Mouse (Mus musculus): Measurements from ENCODE around the gene Ckap4. TPM values are rescaled to one million over a fixed set of nuclear protein-coding genes. Genes with fewer than 3 reads are reported as not detected.

The Ckap4 gene
- polyA plus RNA-seq, 1 experiment from 2014 or later = 23.3 TPM

DNA sequence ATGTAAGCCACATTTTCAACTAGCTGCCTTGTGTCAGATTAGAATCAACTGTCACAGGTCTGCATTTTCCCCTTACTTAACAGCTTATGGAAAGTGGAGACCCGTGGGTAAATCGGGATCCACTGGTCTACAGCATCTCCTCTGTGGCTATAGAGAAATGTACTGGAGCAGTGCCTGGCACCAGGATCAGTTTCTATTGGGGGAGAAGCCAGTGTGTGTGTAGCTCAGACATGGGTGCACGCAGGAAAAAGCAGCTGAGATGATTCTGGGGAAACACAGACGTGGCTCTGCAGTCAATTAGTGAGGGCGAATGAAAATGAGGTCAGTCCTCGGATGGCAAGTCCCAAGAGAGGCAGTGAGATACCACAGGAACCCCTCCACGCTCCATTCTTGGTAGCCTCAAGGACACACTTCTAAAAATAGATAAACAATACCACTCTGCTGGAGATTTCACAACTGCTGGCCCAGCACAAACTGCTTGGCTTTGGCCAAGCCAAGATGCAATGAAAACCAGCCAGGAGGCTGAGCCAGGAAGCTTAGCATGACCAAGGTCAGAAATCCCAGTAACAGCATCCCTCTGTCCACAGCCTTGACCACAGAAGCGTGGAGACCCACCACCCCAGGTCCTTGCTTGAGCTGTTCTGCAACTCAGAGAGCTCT lies 53.1 kb downstream of the Ckap4 start:
- Histone ChIP-seq H3K27ac (ENCODE audit: low read depth, low read length) (no peak overlapping the region), H3K4me2 (replicated peaks; ENCODE audit: low read depth) (no peak overlapping the region), H3K4me1 (replicated peaks; ENCODE audit: control insufficient read depth, insufficient read depth, low read length) (peaks cover 5% of the 10 kb centered on the region), H3K36me3 (ENCODE audit: control insufficient read depth, insufficient read depth) (no peaks in the 10 kb centered on the region), H3K9me3 (ENCODE audit: control insufficient read depth) (no peaks in the 10 kb centered on the region), H3K27me3 (replicated peaks; ENCODE audit: control insufficient read depth, insufficient read depth, low read length) (no peaks in the 10 kb centered on the region), H3K9ac (ENCODE audit: low read depth, low read length) (no peak overlapping the region), H3K4me3 (ENCODE audit: low read depth, low read length) (no peak overlapping the region)
- WGBS = 59% methylated on average over 8 of the region's 8 CpGs
- TF ChIP-seq CTCF (IDR thresholded peaks at IDR 0.05; ENCODE audit: low read depth) = no peak
- no peak for ATAC-seq

DNA sequence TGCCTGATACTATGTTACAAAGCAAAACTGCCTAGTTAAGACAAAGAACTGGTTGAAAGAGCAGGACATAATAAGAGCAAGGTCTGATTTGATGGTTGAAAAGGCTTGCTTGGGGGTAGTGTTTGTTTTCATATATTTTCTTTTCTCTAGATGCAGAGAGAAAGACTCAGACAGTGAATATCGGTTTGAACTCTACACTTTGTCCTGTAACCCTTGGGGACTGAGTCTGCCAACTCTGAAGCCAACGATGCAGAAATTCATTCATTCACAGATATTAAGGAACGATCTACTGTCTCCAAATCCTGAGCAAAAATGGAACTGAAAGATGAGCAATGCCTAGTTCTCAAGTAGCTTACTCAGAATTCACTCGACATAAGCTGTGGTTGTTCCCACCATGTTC lies 53.7 kb downstream of the Ckap4 start:
- Histone ChIP-seq H3K9ac (ENCODE audit: low read depth, low read length) (no peak overlapping the region), H3K4me1 (replicated peaks; ENCODE audit: control insufficient read depth, insufficient read depth, low read length) (peaks cover 5% of the 10 kb centered on the region), H3K4me3 (ENCODE audit: low read depth, low read length) (no peak overlapping the region), H3K9me3 (ENCODE audit: control insufficient read depth) (no peaks in the 10 kb centered on the region), H3K36me3 (ENCODE audit: control insufficient read depth, insufficient read depth) (no peaks in the 10 kb centered on the region), H3K27me3 (replicated peaks; ENCODE audit: control insufficient read depth, insufficient read depth, low read length) (no peaks in the 10 kb centered on the region), H3K4me2 (replicated peaks; ENCODE audit: low read depth) (no peak overlapping the region), H3K27ac (ENCODE audit: low read depth, low read length) (no peak overlapping the region)
- no peak for ATAC-seq
- 90% methylated on average over 4 of the region's 4 CpGs for WGBS
- TF ChIP-seq CTCF (IDR thresholded peaks at IDR 0.05; ENCODE audit: low read depth) = no peak

DNA sequence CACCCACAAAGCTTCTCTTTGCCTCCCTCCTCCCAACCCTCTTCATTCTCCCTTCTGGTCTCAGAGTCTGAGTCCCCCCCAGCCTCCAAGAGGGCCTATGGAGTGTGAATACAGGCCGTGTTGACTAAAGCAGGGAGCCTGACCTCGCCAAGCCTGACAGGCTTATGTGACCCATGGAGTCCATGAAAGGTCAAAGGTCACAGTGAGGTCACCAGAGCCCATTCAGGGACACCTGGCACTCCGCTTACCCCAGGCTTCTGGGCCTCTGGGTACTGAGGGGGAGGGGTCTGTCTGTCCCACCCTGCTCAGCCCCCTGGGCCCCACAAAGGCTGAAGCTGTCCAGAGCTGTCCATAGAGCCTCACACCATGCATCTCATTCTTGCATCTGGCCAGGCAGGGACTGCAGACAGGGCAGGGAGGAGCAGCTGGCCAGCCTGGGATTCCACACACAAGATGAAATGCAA lies 56.2 kb downstream of the Ckap4 start:
- no peaks in the 10 kb centered on the region for H3K9me3 ChIP-seq (ENCODE audit: control insufficient read depth)
- no peaks in the 10 kb centered on the region for H3K27me3 ChIP-seq (replicated peaks; ENCODE audit: control insufficient read depth, insufficient read depth, low read length)
- TF ChIP-seq CTCF (IDR thresholded peaks at IDR 0.05; ENCODE audit: low read depth) = no peak
- H3K4me3 ChIP-seq (ENCODE audit: low read depth, low read length) = no peak overlapping the region
- 32% methylated on average over 3 of the region's 3 CpGs for WGBS
- H3K4me2 ChIP-seq (replicated peaks; ENCODE audit: low read depth) = no peak overlapping the region
- no peaks in the 10 kb centered on the region for H3K36me3 ChIP-seq (ENCODE audit: control insufficient read depth, insufficient read depth)
- H3K9ac ChIP-seq (ENCODE audit: low read depth, low read length) = no peak overlapping the region
- ATAC-seq = no peak
- no peak overlapping the region for H3K27ac ChIP-seq (ENCODE audit: low read depth, low read length)
- peaks cover 5% of the 10 kb centered on the region for H3K4me1 ChIP-seq (replicated peaks; ENCODE audit: control insufficient read depth, insufficient read depth, low read length)

DNA sequence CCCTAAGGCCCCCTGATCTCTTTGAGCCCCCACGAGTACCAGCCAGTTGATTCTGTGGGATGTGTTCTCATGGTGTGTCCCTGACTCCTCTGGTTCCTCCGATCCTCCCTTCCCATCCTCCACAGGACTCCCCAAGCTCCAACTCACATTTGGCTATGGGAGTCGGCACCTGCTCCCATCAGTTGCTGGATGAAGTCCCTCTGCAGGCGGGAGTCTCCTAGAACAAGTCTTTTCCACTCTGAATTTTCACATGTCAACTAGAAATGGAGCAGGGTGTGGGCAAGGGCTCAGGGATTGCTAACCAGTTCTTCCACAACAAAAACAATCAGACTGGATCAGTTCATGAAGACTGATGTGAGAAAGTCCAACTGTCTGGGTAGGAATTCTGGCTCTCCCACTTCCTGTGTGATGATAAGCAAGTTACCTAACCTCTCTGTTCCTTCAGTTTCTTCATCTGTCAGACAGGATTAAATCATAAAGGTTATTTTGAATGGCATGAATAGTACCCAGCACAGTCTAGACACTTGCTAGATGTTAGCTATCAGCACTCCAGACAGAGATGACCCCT lies 56.7 kb downstream of the Ckap4 start:
- Histone ChIP-seq H3K9ac (ENCODE audit: low read depth, low read length) (no peak overlapping the region), H3K27me3 (replicated peaks; ENCODE audit: control insufficient read depth, insufficient read depth, low read length) (no peaks in the 10 kb centered on the region), H3K4me3 (ENCODE audit: low read depth, low read length) (no peak overlapping the region), H3K9me3 (ENCODE audit: control insufficient read depth) (no peaks in the 10 kb centered on the region), H3K36me3 (ENCODE audit: control insufficient read depth, insufficient read depth) (no peaks in the 10 kb centered on the region), H3K4me1 (replicated peaks; ENCODE audit: control insufficient read depth, insufficient read depth, low read length) (peaks cover 5% of the 10 kb centered on the region), H3K27ac (ENCODE audit: low read depth, low read length) (no peak overlapping the region), H3K4me2 (replicated peaks; ENCODE audit: low read depth) (no peak overlapping the region)
- WGBS = 65% methylated on average over 4 of the region's 4 CpGs
- no peak for TF ChIP-seq CTCF (IDR thresholded peaks at IDR 0.05; ENCODE audit: low read depth)
- ATAC-seq = no peak

Other genes starting within 250 kb of the Ckap4 start
- gene Nuak1, start 93.5 kb downstream of the Ckap4 start, polyA plus RNA-seq (2015; fragmentation: Nextera tagmentation; extraction: Ambion mirVana) = 0.37 and 0.55 TPM in 2 replicates
- gene Tcp11l2, start 42.6 kb upstream of the Ckap4 start, polyA plus RNA-seq (2015; fragmentation: Nextera tagmentation; extraction: Ambion mirVana) = 8.2 and 10.0 TPM in 2 replicates
- gene Polr3b, start 88.2 kb upstream of the Ckap4 start, polyA plus RNA-seq (2015; fragmentation: Nextera tagmentation; extraction: Ambion mirVana) = 3.3 and 4.2 TPM in 2 replicates
- not detected in 2 replicates for gene Rfx4, start 222.0 kb upstream of the Ckap4 start, polyA plus RNA-seq (2015; fragmentation: Nextera tagmentation; extraction: Ambion mirVana)